Mouse (Mus musculus): ENCODE results near the gene Tmsb4x. TPM values are rescaled to one million over a fixed set of nuclear protein-coding genes. Genes with fewer than 3 reads are reported as not detected.

Gene Tmsb4x
- polyA plus RNA-seq, 1 experiment from 2014 or later: 1,269 TPM

GRCm38 (mm10) chrX:167211871-167212555 lies 2.9 kb upstream of the Tmsb4x start:
- H3K9me3 ChIP-seq (replicated peaks): no peaks in the 10 kb centered on the region
- H3K4me2 ChIP-seq: no peak overlapping the region
- 0 out of 2 replicates have a peak, but pooled peaks cover 5% of the 10 kb centered on the region for H3K27me3 ChIP-seq
- H3K27ac ChIP-seq: no peak overlapping the region
- no peak overlapping the region for H3K4me3 ChIP-seq (replicated peaks)
- H3K36me3 ChIP-seq: no peaks in the 10 kb centered on the region
- 0 out of 2 replicates have a peak, but pooled peaks cover 4% of the 10 kb centered on the region for H3K4me1 ChIP-seq (replicated peaks)
- DNase-seq: no peak
- no peak overlapping the region for H3K9ac ChIP-seq
- no peak for ATAC-seq (ENCODE audit: low read depth)
- 50% methylated on average over 9 of the region's 9 CpGs for WGBS (ENCODE audit: insufficient replicate concordance)

GRCm38 (mm10) chrX:167210319-167210728 lies 1.2 kb upstream of the Tmsb4x start:
- Histone ChIP-seq H3K9me3 (replicated peaks) (no peaks in the 10 kb centered on the region), H3K9ac (no peak overlapping the region), H3K4me1 (replicated peaks) (0 out of 2 replicates have a peak, but pooled peaks cover 4% of the 10 kb centered on the region), H3K36me3 (no peaks in the 10 kb centered on the region), H3K4me3 (replicated peaks) (no peak overlapping the region), H3K27me3 (peaks cover 5% of the 10 kb centered on the region; the same call in 1 of the 2 replicates), H3K27ac (peak overlapping the region; percentile 47; the same call in 1 of the 2 replicates), H3K4me2 (peak overlapping the region; percentile 68)
- DNase-seq (no peak), ATAC-seq (ENCODE audit: low read depth) (no peak)
- 25% methylated on average over 6 of the region's 6 CpGs for WGBS (ENCODE audit: insufficient replicate concordance)

- Histone ChIP-seq H3K9me3 (replicated peaks) (no peaks in the 10 kb centered on the region), H3K4me1 (replicated peaks) (0 out of 2 replicates have a peak, but pooled peaks cover 4% of the 10 kb centered on the region), H3K27ac (peak overlapping the region; percentile 47; the same call in 1 of the 2 replicates), H3K27me3 (peaks cover 10% of the 10 kb centered on the region; the same call in 1 of the 2 replicates), H3K4me2 (peak overlapping the region; percentile 68), H3K36me3 (no peaks in the 10 kb centered on the region), H3K9ac (no peak overlapping the region), H3K4me3 (replicated peaks) (peak overlapping the region; percentile 57)
- WGBS (ENCODE audit: insufficient replicate concordance): 33% methylated on average over 8 of the region's 8 CpGs
- no peak for DNase-seq
- no peak for ATAC-seq (ENCODE audit: low read depth)
Observed at GRCm38 (mm10) chrX:167209828-167210227, 713 bp upstream of the Tmsb4x start.

- ATAC-seq (ENCODE audit: low read depth): no peak
- peak overlapping the region; percentile 67 for H3K9ac ChIP-seq
- no peaks in the 10 kb centered on the region for H3K36me3 ChIP-seq
- H3K27me3 ChIP-seq: peaks cover 12% of the 10 kb centered on the region; the same call in 1 of the 2 replicates
- H3K4me2 ChIP-seq: peak overlapping the region; percentile 68
- H3K4me1 ChIP-seq (replicated peaks): 0 out of 2 replicates have a peak, but pooled peaks cover 4% of the 10 kb centered on the region
- H3K27ac ChIP-seq: peak overlapping the region; percentile 59
- peak overlapping the region; percentile 57 for H3K4me3 ChIP-seq (replicated peaks)
- 16% methylated on average over 16 of the region's 16 CpGs for WGBS (ENCODE audit: insufficient replicate concordance)
- H3K9me3 ChIP-seq (replicated peaks): no peaks in the 10 kb centered on the region
- DNase-seq: no peak
Observed at GRCm38 (mm10) chrX:167208506-167208820, 652 bp downstream of the Tmsb4x start.

GRCm38 (mm10) chrX:167207741-167208505 lies 1.2 kb downstream of the Tmsb4x start:
- peak overlapping the region; percentile 67 for H3K9ac ChIP-seq
- H3K4me2 ChIP-seq: peak overlapping the region; percentile 68
- H3K9me3 ChIP-seq (replicated peaks): no peaks in the 10 kb centered on the region
- 19% methylated on average over 25 of the region's 25 CpGs for WGBS (ENCODE audit: insufficient replicate concordance)
- H3K27ac ChIP-seq: peak overlapping the region; percentile 59
- H3K36me3 ChIP-seq: no peaks in the 10 kb centered on the region
- H3K4me1 ChIP-seq (replicated peaks): 0 out of 2 replicates have a peak, but pooled peaks cover 4% of the 10 kb centered on the region
- no peak for DNase-seq
- peak overlapping the region; percentile 57 for H3K4me3 ChIP-seq (replicated peaks)
- H3K27me3 ChIP-seq: peaks cover 12% of the 10 kb centered on the region; the same call in 1 of the 2 replicates
- ATAC-seq (ENCODE audit: low read depth): no peak

GRCm38 (mm10) chrX:167205813-167206520 lies 3.1 kb downstream of the Tmsb4x start:
- Histone ChIP-seq H3K4me3 (replicated peaks) (no peak overlapping the region), H3K27me3 (peaks cover 12% of the 10 kb centered on the region; the same call in 1 of the 2 replicates), H3K27ac (no peak overlapping the region), H3K36me3 (no peaks in the 10 kb centered on the region), H3K9ac (no peak overlapping the region), H3K4me1 (replicated peaks) (no peaks in the 10 kb centered on the region), H3K9me3 (replicated peaks) (no peaks in the 10 kb centered on the region), H3K4me2 (no peak overlapping the region)
- ATAC-seq (ENCODE audit: low read depth): peak; percentile 50
- DNase-seq: no peak
- WGBS (ENCODE audit: insufficient replicate concordance): 35% methylated on average over 8 of the region's 8 CpGs

GRCm38 (mm10) chrX:167201365-167201764 lies 7.8 kb downstream of the Tmsb4x start:
- WGBS (ENCODE audit: insufficient replicate concordance): 23% methylated on average over 2 of the region's 2 CpGs
- H3K4me3 ChIP-seq (replicated peaks): no peak overlapping the region
- ATAC-seq (ENCODE audit: low read depth): no peak

GRCm38 (mm10) chrX:167195228-167195649 lies 13.9 kb downstream of the Tmsb4x start:
- H3K4me3 ChIP-seq (replicated peaks): no peak overlapping the region
- H3K4me2 ChIP-seq: no peak overlapping the region
- DNase-seq: no peak
- no peaks in the 10 kb centered on the region for H3K4me1 ChIP-seq (replicated peaks)
- 40% methylated on average over 2 of the region's 2 CpGs for WGBS (ENCODE audit: insufficient replicate concordance)
- no peak overlapping the region for H3K27ac ChIP-seq
- H3K9me3 ChIP-seq (replicated peaks): no peaks in the 10 kb centered on the region
- no peak overlapping the region for H3K9ac ChIP-seq
- no peaks in the 10 kb centered on the region for H3K27me3 ChIP-seq
- no peaks in the 10 kb centered on the region for H3K36me3 ChIP-seq
- ATAC-seq (ENCODE audit: low read depth): no peak

More at GRCm38 (mm10) chrX:167201365-167201764, 7.8 kb downstream of the Tmsb4x start:
- no peak for DNase-seq
- Histone ChIP-seq H3K27me3 (0 out of 2 replicates have a peak, but pooled peaks cover 7% of the 10 kb centered on the region), H3K4me1 (replicated peaks) (no peaks in the 10 kb centered on the region), H3K4me2 (no peak overlapping the region), H3K27ac (no peak overlapping the region), H3K36me3 (no peaks in the 10 kb centered on the region), H3K9me3 (replicated peaks) (no peaks in the 10 kb centered on the region), H3K9ac (no peak overlapping the region)

GRCm38 (mm10) chrX:167186306-167186705 lies 22.8 kb downstream of the Tmsb4x start:
- Histone ChIP-seq H3K36me3 (no peaks in the 10 kb centered on the region), H3K9me3 (replicated peaks) (no peaks in the 10 kb centered on the region), H3K4me3 (replicated peaks) (no peak overlapping the region), H3K4me1 (replicated peaks) (no peaks in the 10 kb centered on the region), H3K9ac (no peak overlapping the region), H3K27me3 (no peaks in the 10 kb centered on the region; the same call in 1 of the 2 replicates), H3K4me2 (no peak overlapping the region), H3K27ac (no peak overlapping the region)
- ATAC-seq (ENCODE audit: low read depth) (no peak), DNase-seq (no peak)
- WGBS (ENCODE audit: insufficient replicate concordance): 30% methylated on average over 2 of the region's 2 CpGs

- no peak overlapping the region for H3K27ac ChIP-seq
- no peak for DNase-seq
Observed at GRCm38 (mm10) chrX:167183535-167183934, 25.6 kb downstream of the Tmsb4x start.

GRCm38 (mm10) chrX:167182411-167182810 lies 26.7 kb downstream of the Tmsb4x start:
- Histone ChIP-seq H3K9me3 (replicated peaks) (no peaks in the 10 kb centered on the region), H3K4me2 (no peak overlapping the region), H3K4me3 (replicated peaks) (no peak overlapping the region), H3K4me1 (replicated peaks) (no peaks in the 10 kb centered on the region), H3K27ac (no peak overlapping the region), H3K27me3 (no peaks in the 10 kb centered on the region; the same call in 1 of the 2 replicates), H3K9ac (no peak overlapping the region), H3K36me3 (no peaks in the 10 kb centered on the region)
- ATAC-seq (ENCODE audit: low read depth) (no peak), DNase-seq (no peak)
- WGBS (ENCODE audit: insufficient replicate concordance): 61% methylated on average over 5 of the region's 5 CpGs

More at GRCm38 (mm10) chrX:167183535-167183934, 25.6 kb downstream of the Tmsb4x start:
- no peaks in the 10 kb centered on the region for H3K36me3 ChIP-seq
- no peak for ATAC-seq (ENCODE audit: low read depth)
- no peaks in the 10 kb centered on the region for H3K4me1 ChIP-seq (replicated peaks)
- H3K9ac ChIP-seq: no peak overlapping the region
- no peak overlapping the region for H3K4me2 ChIP-seq
- whole genome bisulfite sequencing (ENCODE audit: insufficient replicate concordance): 52% methylated on average over 6 of the region's 6 CpGs
- no peaks in the 10 kb centered on the region; the same call in 1 of the 2 replicates for H3K27me3 ChIP-seq
- H3K4me3 ChIP-seq (replicated peaks): no peak overlapping the region
- H3K9me3 ChIP-seq (replicated peaks): no peaks in the 10 kb centered on the region
